In genomic region chr16:50415406-50415805, GRCm38 (mm10) we compare ENCODE assay signal across 17 mouse cellular contexts.
"Had no signal": no experiment of that assay in that cellular context is flagged by ENCODE, and none has a peak within 500 bp of the region (broad histone marks: within the 10 kb centered on the region; RNA-seq: fewer than 3 reads in every experiment).

No protein-coding gene starts in this region.

- H3K4me2 ChIP-seq: lung, embryonic 15.5 days; midbrain, embryonic 11.5 days; midbrain, embryonic 13.5 days; midbrain, embryonic 15.5 days; neural tube, embryonic 12.5 days; stomach, embryonic 15.5 days had no signal

- H3K27ac ChIP-seq: lung, embryonic 15.5 days; macrophage; midbrain, embryonic 13.5 days; midbrain, embryonic 15.5 days; neural tube, embryonic 12.5 days; stomach, embryonic 15.5 days; stomach, postnatal 0 days had no signal

- H3K9me3 ChIP-seq: lung, embryonic 15.5 days; megakaryocyte, embryonic 14.5 days; midbrain, embryonic 13.5 days; midbrain, embryonic 15.5 days; neural tube, embryonic 12.5 days; stomach, embryonic 15.5 days had no signal

- DNase-seq: liver, postnatal 0 days; lung, adult 2 months; lung, postnatal 14 days; lung, postnatal 36 days; right cerebral cortex, postnatal 14 days; thymus, adult 2 months; thymus, postnatal 36 days had no signal

- H3K27me3 ChIP-seq: lung, embryonic 15.5 days; megakaryocyte, embryonic 14.5 days; midbrain, embryonic 13.5 days; midbrain, embryonic 15.5 days; neural tube, embryonic 12.5 days; stomach, embryonic 15.5 days had no signal

- H3K9ac ChIP-seq: liver, postnatal 0 days; lung, embryonic 15.5 days; midbrain, embryonic 13.5 days; midbrain, embryonic 15.5 days; neural tube, embryonic 12.5 days; stomach, embryonic 15.5 days had no signal

- H3K36me3 ChIP-seq: lung, embryonic 15.5 days; midbrain, embryonic 13.5 days; midbrain, embryonic 15.5 days; neural tube, embryonic 12.5 days; stomach, embryonic 15.5 days had no signal

- H3K4me3 ChIP-seq: lung, embryonic 15.5 days; megakaryocyte, embryonic 14.5 days; midbrain, embryonic 13.5 days; midbrain, embryonic 15.5 days; neural tube, embryonic 12.5 days; stomach, embryonic 15.5 days had no signal

- H3K4me1 ChIP-seq: lung, embryonic 15.5 days; megakaryocyte, embryonic 14.5 days; midbrain, embryonic 13.5 days; midbrain, embryonic 15.5 days; neural tube, embryonic 12.5 days; stomach, embryonic 15.5 days had no signal

- ATAC-seq: liver, postnatal 0 days; lung, postnatal 0 days; midbrain, embryonic 13.5 days; midbrain, embryonic 15.5 days had no signal
